13 mouse cellular contexts compared by ENCODE assay signal in genomic region chr10:95003621-95004020, GRCm38 (mm10). TPM values are rescaled to one million over a fixed set of nuclear protein-coding genes. Genes with fewer than 3 reads are reported as not detected.
DNase-seq lines count a peak whose midpoint lies in the region; ATAC-seq and TF ChIP-seq lines count a peak whose summit lies in the region.
"Had no signal": no experiment of that assay in that cellular context is flagged by ENCODE, and none has a peak within 500 bp of the region (broad histone marks: within the 10 kb centered on the region; RNA-seq: fewer than 3 reads in every experiment).

No protein-coding gene starts in this region.

- intact Hi-C loops in heart, postnatal 10 days (cut with DNase I) = no loop called here

- TF ChIP-seq CTCF in lung, embryonic 14.5 days (IDR thresholded peaks at IDR 0.05; ENCODE audit: low read depth) = no peak
- TF ChIP-seq CTCF in lung, adult 2 months (IDR thresholded peaks at IDR 0.05; ENCODE audit: insufficient read depth, low read length) = no peak

- peak; percentile 52; the same call in 1 of the 2 replicates for ATAC-seq in lung, embryonic 14.5 days (ENCODE audit: insufficient read depth)
- ATAC-seq in stomach, embryonic 16.5 days (ENCODE audit: insufficient read depth, low FRiP score) = peak; percentile 51; the same call in 1 of the 2 replicates

- 0 out of 2 replicates have a peak, but pooled peaks cover 5% of the 10 kb centered on the region for H3K4me1 ChIP-seq in lung, embryonic 14.5 days (ENCODE audit: insufficient read depth)
- no peaks in the 10 kb centered on the region for H3K4me1 ChIP-seq in lung, adult 2 months (ENCODE audit: control insufficient read depth, insufficient read depth, low read length)
- H3K4me1 ChIP-seq in stomach, embryonic 16.5 days (ENCODE audit: control insufficient read depth, insufficient read depth, low read length) = no peaks in the 10 kb centered on the region
- H3K4me1 ChIP-seq: forebrain, embryonic 12.5 days; midbrain, embryonic 10.5 days had no signal

- DNase-seq in lung, embryonic 14.5 days = peak; percentile 73
- DNase-seq in lung, adult 2 months = no peak
- DNase-seq in heart, postnatal 10 days = peak; percentile 66 to 70
- DNase-seq in kidney, postnatal 14 days = peak; percentile 54
- DNase-seq in cerebellum, postnatal 25 days = no peak
- DNase-seq in cerebellum, adult 11-12 months = no peak
- DNase-seq in adrenal gland, postnatal 25 days = no peak
- DNase-seq: cerebellum, postnatal 36 days; right cerebral cortex, postnatal 4 days; thymus, postnatal 4 days had no signal

- TF ChIP-seq POLR2A in lung, adult 2 months (IDR thresholded peaks at IDR 0.05; ENCODE audit: borderline replicate concordance, extremely low read depth, low read depth, low read length) = no peak

- no peak overlapping the region for H3K9ac ChIP-seq in lung, embryonic 14.5 days
- no peak overlapping the region for H3K9ac ChIP-seq in stomach, embryonic 16.5 days (ENCODE audit: low read length)
- H3K9ac ChIP-seq: forebrain, embryonic 12.5 days had no signal

- no peak overlapping the region for H3K4me3 ChIP-seq in lung, embryonic 14.5 days (ENCODE audit: low read depth, low read length)
- H3K4me3 ChIP-seq in lung, adult 2 months (replicated peaks; ENCODE audit: extremely low read depth, low read depth, low read length) = no peak overlapping the region
- no peak overlapping the region for H3K4me3 ChIP-seq in stomach, embryonic 16.5 days (replicated peaks; ENCODE audit: low read length)
- H3K4me3 ChIP-seq: forebrain, embryonic 12.5 days; midbrain, embryonic 10.5 days had no signal

- no peaks in the 10 kb centered on the region for H3K27me3 ChIP-seq in lung, embryonic 14.5 days (ENCODE audit: insufficient read depth, low read length)
- no peaks in the 10 kb centered on the region for H3K27me3 ChIP-seq in stomach, embryonic 16.5 days (ENCODE audit: control insufficient read depth, insufficient read depth, low read length)
- H3K27me3 ChIP-seq: forebrain, embryonic 12.5 days had no signal

- H3K27ac ChIP-seq in lung, embryonic 14.5 days (ENCODE audit: low read depth) = peak overlapping the region; percentile 76
- H3K27ac ChIP-seq in stomach, embryonic 16.5 days (ENCODE audit: low read length) = peak overlapping the region; percentile 82
- H3K27ac ChIP-seq: midbrain, embryonic 10.5 days had no signal

- H3K4me2 ChIP-seq in lung, embryonic 14.5 days = no peak overlapping the region
- no peak overlapping the region for H3K4me2 ChIP-seq in stomach, embryonic 16.5 days (ENCODE audit: low read depth, low read length)
- H3K4me2 ChIP-seq: forebrain, embryonic 12.5 days had no signal

- 56% methylated on average over 7 of the region's 7 CpGs for WGBS in lung, embryonic 14.5 days
- 53% methylated on average over 7 of the region's 7 CpGs for WGBS in lung, adult 2 months
- 56% methylated on average over 7 of the region's 7 CpGs for WGBS in stomach, embryonic 16.5 days

- H3K36me3 ChIP-seq in lung, embryonic 14.5 days (ENCODE audit: insufficient read depth) = no peaks in the 10 kb centered on the region
- no peaks in the 10 kb centered on the region for H3K36me3 ChIP-seq in stomach, embryonic 16.5 days (ENCODE audit: control insufficient read depth, insufficient read depth, low read length)
- H3K36me3 ChIP-seq: forebrain, embryonic 12.5 days; midbrain, embryonic 10.5 days had no signal

- no peaks in the 10 kb centered on the region for H3K9me3 ChIP-seq in lung, embryonic 14.5 days (ENCODE audit: low read depth, low read length)
- H3K9me3 ChIP-seq in stomach, embryonic 16.5 days (replicated peaks; ENCODE audit: control insufficient read depth, low read length) = no peaks in the 10 kb centered on the region
- H3K9me3 ChIP-seq: forebrain, embryonic 12.5 days had no signal

RNA-seq across cellular contexts. Expression of gene Plxnc1, which starts 59.0 kb away (rescaled TPM):
- polyA plus RNA-seq in lung, embryonic 14.5 days (2014; fragmentation: Nextera tagmentation; extraction: Ambion mirVana) = 10.9 and 11.7 TPM in 2 replicates
- polyA plus RNA-seq in lung, adult 2 months (2012; rRNA removed) = 4.6 and 5.4 TPM in 2 replicates
- 1 to 10 TPM; 5.2 to 5.6 TPM for total RNA-seq in heart, postnatal 10 days (2021)
- 1.2 and 1.9 TPM in 2 replicates for polyA plus RNA-seq in stomach, embryonic 16.5 days (2015; fragmentation: Nextera tagmentation; extraction: Ambion mirVana)
- 1.4 and 1.5 TPM in 2 replicates for total RNA-seq in adrenal gland, postnatal 25 days (2021)

Comparison
In these comparisons a context has a peak if more than half of its experiments do, and no peak if none do; other contexts are left out.
1. DNase-seq: peak in lung, embryonic 14.5 days (single experiment), heart, postnatal 10 days (2 of 2) and kidney, postnatal 14 days (single experiment); none in lung, adult 2 months (single experiment), cerebellum, postnatal 25 days (0 of 2), cerebellum, adult 11-12 months (single experiment) and adrenal gland, postnatal 25 days (single experiment).